Mouse (Mus musculus) brain, embryonic 14.5 days (tissue): ENCODE results near the gene Aqp7. TPM values are rescaled to one million over a fixed set of nuclear protein-coding genes. Genes with fewer than 3 reads are reported as not detected.

Experiments used
- DNase-seq: peaks from one replicate; pipeline ENCODE4 v3.0.0-alpha.2; 2011; ENCODE audit warnings: low read depth
- CTCF ChIP-seq: fragments of 200-500 bp; IDR thresholded peaks from 2 replicates; pipeline ENCODE4 v1.5.1; 2012; ENCODE audit warnings: inconsistent platforms, mild to moderate bottlenecking, moderate library complexity, borderline replicate concordance; ENCODE audit not compliant: insufficient read depth, insufficient read length; ENCODE audit errors: extremely low read depth
- POLR2A ChIP-seq: fragments of 200-500 bp; IDR thresholded peaks from 2 replicates; pipeline ENCODE4 v1.6.1; 2012; ENCODE audit warnings: mild to moderate bottlenecking, inconsistent platforms, borderline replicate concordance; ENCODE audit not compliant: poor library complexity, insufficient read depth, insufficient read length, severe bottlenecking; ENCODE audit errors: extremely low read depth
- polyA plus RNA-seq: library from polyadenylated mRNA; depleted of rRNA; stranded (reverse); fragments of >200 nt; gene quantifications from 2 replicates; pipeline ENCODE4 v1.2.3, GENCODE M21; 2012

The Aqp7 gene
- polyA plus RNA-seq, 1 experiment = not detected

DNA sequence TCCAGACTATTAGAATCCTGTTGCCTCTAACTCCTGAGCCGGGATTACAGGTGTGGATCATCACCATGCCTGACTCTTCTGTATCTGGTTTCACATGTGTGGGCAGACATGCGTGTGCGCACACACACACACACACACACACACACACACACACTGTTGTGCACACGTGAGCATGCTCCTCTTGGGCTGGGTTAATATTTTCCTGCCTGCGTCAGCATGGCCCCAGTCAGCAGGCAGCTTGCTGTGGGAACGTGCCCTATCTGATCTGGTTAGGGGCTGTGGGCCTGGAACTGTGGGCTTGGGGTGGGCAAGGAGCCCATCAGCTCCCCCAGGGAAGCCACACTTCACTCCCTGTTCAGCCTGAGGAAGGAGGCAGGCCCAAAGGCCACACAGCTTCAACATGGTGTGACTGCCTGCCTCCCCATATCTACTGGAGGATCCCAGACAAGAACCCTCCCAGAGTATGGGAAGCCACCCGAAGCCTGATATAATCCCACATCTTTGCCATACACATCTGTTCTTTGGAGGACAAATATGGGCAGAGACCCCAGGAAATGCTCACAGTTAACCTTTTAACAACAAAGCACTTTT lies 8.9 kb upstream of the Aqp7 start:
- DNase-seq = no peak
- TF ChIP-seq POLR2A (no peak), CTCF (no peak)

DNA sequence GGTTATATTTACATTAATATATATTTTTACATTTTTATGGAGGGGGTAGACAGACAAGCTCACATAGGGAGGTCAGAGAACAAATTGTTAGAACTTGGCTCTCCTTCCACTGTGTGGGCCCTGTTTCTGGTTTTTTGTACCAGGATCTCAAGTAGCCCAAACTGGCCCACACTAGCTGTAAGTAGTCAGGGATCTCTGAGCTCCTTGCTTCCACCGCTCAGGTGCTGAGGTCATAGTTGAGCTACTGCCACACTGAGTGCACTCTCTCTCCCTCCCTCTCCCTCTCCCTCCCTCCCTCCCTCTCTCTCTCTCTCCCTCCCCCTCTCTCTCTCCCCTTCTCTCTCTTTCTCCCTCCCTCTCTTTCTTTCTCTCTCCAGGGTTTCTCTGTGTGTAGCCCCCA lies 8.3 kb upstream of the Aqp7 start:
- no peak for DNase-seq
- TF ChIP-seq POLR2A (no peak), CTCF (no peak)

DNA sequence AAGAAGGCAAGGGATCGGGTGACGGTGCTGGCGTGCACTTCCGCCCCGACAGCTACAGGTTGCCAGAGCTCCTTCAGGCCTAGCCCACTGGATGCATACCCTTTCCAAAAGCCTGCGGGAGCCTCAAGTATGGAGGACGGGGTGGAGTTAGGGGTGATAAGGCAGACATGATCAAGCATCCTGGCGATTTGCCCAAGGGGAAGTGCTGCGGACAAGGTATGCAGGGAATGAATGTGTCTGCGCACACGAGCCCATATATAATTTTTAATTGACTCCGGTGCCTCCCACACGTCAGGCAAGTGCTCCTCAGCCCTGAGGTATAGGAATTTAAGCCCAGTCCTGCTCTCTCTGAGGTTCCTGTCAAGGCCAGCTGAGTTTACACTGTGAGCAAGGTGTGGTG lies 7.2 kb upstream of the Aqp7 start:
- TF ChIP-seq CTCF = no peak
- no peak for TF ChIP-seq POLR2A
- DNase-seq = no peak

DNA sequence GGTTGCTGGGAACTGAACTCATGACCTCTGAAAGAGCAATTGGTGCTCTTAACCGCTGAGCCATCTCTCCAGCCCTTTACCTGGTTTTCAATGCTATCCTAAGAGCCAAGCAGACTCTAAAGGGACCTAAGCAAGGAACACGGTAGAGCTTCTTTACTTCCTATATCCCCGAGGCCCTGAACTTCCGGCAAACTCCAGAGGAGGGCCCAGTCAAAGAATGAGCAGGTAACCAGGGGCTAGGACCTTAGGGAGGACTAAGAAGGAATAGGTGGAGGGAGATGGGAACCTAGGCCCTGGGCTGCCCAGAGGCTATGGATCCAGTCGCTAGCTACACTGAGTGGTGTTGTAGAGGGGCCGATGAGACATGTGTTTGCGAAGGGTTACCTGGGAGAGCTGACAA lies 3.8 kb upstream of the Aqp7 start:
- TF ChIP-seq POLR2A = no peak
- TF ChIP-seq CTCF = no peak
- no peak for DNase-seq

DNA sequence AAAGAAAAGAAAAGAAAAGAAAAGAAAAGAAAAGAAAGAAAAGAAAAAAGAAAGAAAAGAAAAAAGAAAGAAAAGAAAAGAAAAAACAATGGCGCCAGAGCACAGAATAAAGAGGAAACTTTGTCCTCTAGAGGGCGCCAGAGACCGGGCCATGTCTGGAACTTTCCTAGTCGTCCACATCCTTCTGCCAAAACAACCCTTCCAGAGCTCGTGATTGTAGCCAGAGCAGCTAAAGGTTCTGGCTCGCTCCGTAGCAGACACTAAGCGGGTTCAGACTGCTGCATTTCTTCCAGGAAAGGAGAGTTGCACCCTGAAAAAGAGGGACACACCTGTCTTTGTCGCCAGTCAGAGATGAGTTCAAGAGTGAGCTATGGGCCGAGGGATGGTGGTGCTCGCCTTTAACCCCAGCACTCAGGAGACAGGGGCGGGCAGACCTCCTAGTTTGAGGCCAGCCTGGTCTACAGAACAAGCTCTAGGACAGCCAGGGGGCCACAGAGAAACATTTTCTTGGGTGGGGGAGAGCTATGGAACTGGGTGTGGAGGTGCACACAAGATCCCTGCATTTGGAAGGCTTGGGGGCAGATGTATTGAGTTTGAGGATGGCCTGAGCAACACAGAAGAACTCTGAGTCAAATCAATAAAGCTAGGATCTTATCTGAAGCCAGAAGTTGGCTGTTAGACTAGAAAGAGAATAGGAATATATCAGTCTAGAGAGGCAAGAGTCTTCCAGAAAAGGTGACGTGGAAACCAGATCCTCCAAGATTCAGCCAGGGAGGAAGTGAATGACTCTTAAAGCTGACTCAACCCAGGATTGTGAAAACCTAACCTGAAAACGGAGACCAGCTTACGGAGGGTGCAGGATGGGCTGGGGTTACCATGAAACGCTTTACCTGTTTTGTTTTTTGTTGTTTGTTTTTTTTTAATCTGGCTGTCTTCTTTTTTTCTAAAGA lies 3.1 kb upstream of the Aqp7 start:
- peak; percentile 82 for TF ChIP-seq CTCF
- no peak for TF ChIP-seq POLR2A
- DNase-seq = peak; percentile 90

DNA sequence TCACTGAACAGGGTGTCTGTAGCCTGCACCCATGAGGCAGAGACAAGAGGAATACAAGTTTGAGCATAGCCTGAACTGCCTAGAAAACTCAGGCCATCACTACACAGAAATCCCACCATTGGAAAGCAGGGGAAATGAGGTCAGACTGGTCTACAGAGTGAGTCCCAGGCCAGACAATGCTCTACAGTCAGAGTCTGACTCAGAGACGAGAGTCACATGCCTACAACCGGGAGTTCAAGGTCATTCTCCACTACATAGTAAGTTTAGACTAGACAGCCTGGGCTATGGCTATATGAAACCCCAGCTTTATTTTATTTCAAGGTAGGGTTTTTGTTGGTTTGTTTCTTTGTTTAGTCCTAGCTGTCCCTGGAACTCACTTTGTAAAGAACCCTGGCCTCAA lies 987 bp upstream of the Aqp7 start:
- TF ChIP-seq CTCF (no peak), POLR2A (no peak)

DNA sequence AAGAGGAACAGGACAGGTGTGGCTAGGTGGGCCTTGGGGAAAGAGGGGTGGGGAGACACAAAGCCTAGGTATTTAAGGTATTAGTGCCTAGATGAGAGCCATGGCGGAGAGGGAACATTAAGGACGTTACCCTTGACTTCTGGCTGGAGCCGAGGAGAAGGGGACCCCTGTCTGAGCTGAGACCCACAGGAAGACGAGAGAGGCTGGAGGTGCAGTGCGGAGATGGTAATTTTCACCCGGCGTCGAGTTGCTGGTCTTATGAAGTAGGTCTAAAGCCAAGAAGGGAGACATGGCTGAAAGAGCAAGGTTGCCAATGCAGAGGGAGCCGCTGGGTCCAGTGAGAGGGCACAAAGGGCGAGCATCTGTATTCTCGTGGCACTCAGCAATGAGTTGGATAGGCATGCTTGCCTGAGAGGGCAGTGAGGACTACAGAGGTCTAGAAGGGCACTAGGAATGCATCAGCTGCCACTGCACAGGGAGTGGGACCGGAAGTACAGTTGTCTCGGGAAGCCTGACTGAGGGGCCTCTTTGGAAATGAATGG lies 1.6 kb downstream of the Aqp7 start:
- TF ChIP-seq POLR2A = no peak
- no peak for TF ChIP-seq CTCF
- no peak for DNase-seq

More for the DNA sequence above, 987 bp upstream of the Aqp7 start:
- DNase-seq = no peak

DNA sequence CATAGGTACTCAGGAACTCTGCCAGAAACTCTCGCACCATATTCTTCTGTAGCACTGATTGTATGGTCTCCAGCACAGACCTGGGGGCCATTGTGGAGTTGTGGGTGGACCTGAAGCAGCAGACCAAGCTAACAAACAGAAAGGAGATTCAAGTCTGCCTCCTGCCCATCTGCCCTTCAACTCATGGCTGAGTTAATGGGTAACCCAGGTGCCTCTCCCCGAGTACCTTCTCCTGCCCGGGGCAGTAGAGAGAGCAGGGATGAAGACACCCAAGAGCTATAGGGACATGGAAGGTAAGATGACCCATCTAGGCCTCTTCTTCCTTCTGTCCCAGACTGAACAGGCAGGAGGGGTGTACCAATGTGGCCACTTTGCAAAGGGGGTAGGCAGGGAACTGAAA lies 2.7 kb downstream of the Aqp7 start:
- TF ChIP-seq CTCF (no peak), POLR2A (no peak)
- no peak for DNase-seq

DNA sequence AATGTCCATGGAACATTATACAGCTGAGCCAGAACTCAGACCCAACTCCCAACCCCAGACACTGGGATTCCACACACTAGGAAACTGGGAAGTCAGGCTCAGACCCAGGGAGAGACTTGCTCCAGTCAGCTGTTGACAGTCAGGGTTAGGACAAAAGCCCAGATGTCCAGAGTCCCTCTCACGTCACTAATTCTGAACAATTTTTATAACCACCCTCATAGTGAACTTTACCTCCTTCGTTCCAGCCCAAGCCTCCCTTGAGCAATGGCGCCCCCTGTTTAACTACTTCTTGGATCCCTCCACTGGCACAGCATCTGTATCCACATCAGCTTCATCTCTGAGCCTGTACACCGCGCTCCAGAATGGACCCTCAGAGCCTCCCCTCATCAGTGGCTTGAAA lies 4.0 kb downstream of the Aqp7 start:
- no peak for TF ChIP-seq POLR2A
- no peak for TF ChIP-seq CTCF
- no peak for DNase-seq

DNA sequence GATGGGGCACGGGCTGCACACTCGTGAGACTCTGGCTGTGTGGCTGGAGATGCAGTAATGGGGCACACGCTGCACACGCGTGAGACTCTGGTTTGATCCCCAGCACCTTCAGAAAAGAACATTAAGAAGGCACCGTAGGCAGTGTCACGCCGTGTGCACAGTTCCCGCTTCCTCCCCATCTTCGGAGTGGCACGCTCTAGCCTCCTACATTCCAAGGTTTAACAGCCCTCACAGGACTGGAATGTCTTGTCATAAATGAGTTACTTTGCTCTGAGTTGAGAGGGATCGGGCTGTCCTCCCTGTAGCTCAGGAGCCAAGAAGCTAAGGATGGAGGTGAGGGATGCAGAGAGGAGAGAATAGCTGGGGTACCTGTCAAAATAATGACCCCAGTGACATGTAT lies 5.1 kb downstream of the Aqp7 start:
- no peak for TF ChIP-seq POLR2A
- TF ChIP-seq CTCF = no peak
- no peak for DNase-seq

DNA sequence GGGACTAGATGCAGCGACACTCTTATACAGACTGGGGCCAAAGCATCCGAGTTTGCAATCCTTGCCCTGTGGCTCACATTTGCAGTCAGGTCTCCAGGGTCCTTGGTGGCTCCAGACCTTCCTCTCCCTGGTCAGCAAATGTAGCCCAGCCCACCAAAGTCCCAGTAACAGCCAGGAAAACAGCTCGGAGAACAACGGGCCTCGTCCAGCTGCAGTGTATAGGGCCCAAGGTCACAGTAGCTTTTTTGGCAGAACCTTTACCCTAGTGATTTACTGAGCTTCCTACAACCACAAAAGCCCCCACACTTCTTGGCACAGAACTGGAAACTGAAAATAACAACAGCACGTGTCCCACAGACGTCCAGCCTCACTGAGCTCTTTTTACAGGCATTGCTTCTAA lies 7.0 kb downstream of the Aqp7 start:
- DNase-seq = no peak
- TF ChIP-seq CTCF = no peak
- TF ChIP-seq POLR2A = no peak
